Mouse (Mus musculus): ENCODE results near the gene Apoc2. TPM values are rescaled to one million over a fixed set of nuclear protein-coding genes. Genes with fewer than 3 reads are reported as not detected.

Gene Apoc2
- polyA plus RNA-seq, 1 experiment from 2014 or later, result 8.7 TPM

- no peak overlapping the region for H3K27ac ChIP-seq (replicated peaks)
- 28% methylated on average over 10 of the region's 10 CpGs for WGBS
- peaks cover under 1% of the 10 kb centered on the region; the same call in 1 of the 2 replicates for H3K4me1 ChIP-seq (replicated peaks; ENCODE audit: control insufficient read depth, insufficient read depth)
- no peak overlapping the region for H3K4me3 ChIP-seq (ENCODE audit: low read depth, low read length)
- H3K27me3 ChIP-seq (ENCODE audit: control insufficient read depth, insufficient read depth, low read length), result no peaks in the 10 kb centered on the region
- H3K9ac ChIP-seq (ENCODE audit: low read length), result no peak overlapping the region
- H3K4me2 ChIP-seq (replicated peaks; ENCODE audit: low read depth), result no peak overlapping the region
- peak; percentile 50 for DNase-seq (ENCODE audit: low spot score)
- H3K9me3 ChIP-seq (ENCODE audit: control insufficient read depth, low read length), result no peaks in the 10 kb centered on the region
- peak; percentile 27; the same call in 1 of the 2 replicates for ATAC-seq (ENCODE audit: low FRiP score, low TSS enrichment)
- no peaks in the 10 kb centered on the region for H3K36me3 ChIP-seq (ENCODE audit: control insufficient read depth, insufficient read depth, low read length)
- TF ChIP-seq CTCF (IDR thresholded peaks at IDR 0.05; ENCODE audit: low read depth) (no peak), EP300 (optimal IDR thresholded peaks at IDR 0.05) (no peak)
Observed at GRCm38 (mm10) chr7:19693421-19693820, 15.7 kb upstream of the Apoc2 start.

- Histone ChIP-seq H3K27ac (replicated peaks) (peak within 1 kb of the TSS; percentile 45; the same call in 1 of the 2 replicates), H3K9me3 (ENCODE audit: control insufficient read depth, low read length) (no peaks in the 10 kb centered on the region), H3K4me2 (replicated peaks; ENCODE audit: low read depth) (peak within 1 kb of the TSS; percentile 11; the same call in 1 of the 2 replicates), H3K4me1 (replicated peaks; ENCODE audit: control insufficient read depth, insufficient read depth) (no peaks in the 10 kb centered on the region; the same call in 1 of the 2 replicates), H3K27me3 (ENCODE audit: control insufficient read depth, insufficient read depth, low read length) (no peaks in the 10 kb centered on the region), H3K36me3 (ENCODE audit: control insufficient read depth, insufficient read depth, low read length) (no peaks in the 10 kb centered on the region), H3K4me3 (ENCODE audit: low read depth, low read length) (no peak within 1 kb of the TSS), H3K9ac (ENCODE audit: low read length) (no peak within 1 kb of the TSS)
- 55% methylated on average over 27 of the region's 28 CpGs for WGBS
- TF ChIP-seq CTCF (IDR thresholded peaks at IDR 0.05; ENCODE audit: low read depth) (no peak), EP300 (optimal IDR thresholded peaks at IDR 0.05) (no peak)
- ATAC-seq (ENCODE audit: low FRiP score, low TSS enrichment) (no peak), DNase-seq (ENCODE audit: low spot score) (no peak)
Observed at GRCm38 (mm10) chr7:19691873-19692865, 14.4 kb upstream of the Apoc2 start, which contains the start of gene Apoc1. Apoc1 (minus strand) TSS chr7:19692660.

- WGBS, result 68% methylated on average over 6 of the region's 6 CpGs
- Histone ChIP-seq H3K27me3 (ENCODE audit: control insufficient read depth, insufficient read depth, low read length) (no peaks in the 10 kb centered on the region), H3K36me3 (ENCODE audit: control insufficient read depth, insufficient read depth, low read length) (no peaks in the 10 kb centered on the region), H3K9ac (ENCODE audit: low read length) (no peak overlapping the region), H3K27ac (replicated peaks) (peak overlapping the region; percentile 45; the same call in 1 of the 2 replicates), H3K4me2 (replicated peaks; ENCODE audit: low read depth) (no peak overlapping the region; the same call in 1 of the 2 replicates), H3K9me3 (ENCODE audit: control insufficient read depth, low read length) (no peaks in the 10 kb centered on the region), H3K4me1 (replicated peaks; ENCODE audit: control insufficient read depth, insufficient read depth) (no peaks in the 10 kb centered on the region; the same call in 1 of the 2 replicates), H3K4me3 (ENCODE audit: low read depth, low read length) (no peak overlapping the region)
- TF ChIP-seq EP300 (optimal IDR thresholded peaks at IDR 0.05), result no peak
- TF ChIP-seq CTCF (IDR thresholded peaks at IDR 0.05; ENCODE audit: low read depth), result no peak
- no peak for DNase-seq (ENCODE audit: low spot score)
- ATAC-seq (ENCODE audit: low FRiP score, low TSS enrichment), result no peak
Observed at GRCm38 (mm10) chr7:19691434-19691833, 13.7 kb upstream of the Apoc2 start.

- Histone ChIP-seq H3K9ac (ENCODE audit: low read length) (no peak overlapping the region), H3K4me3 (ENCODE audit: low read depth, low read length) (no peak overlapping the region), H3K4me1 (replicated peaks; ENCODE audit: control insufficient read depth, insufficient read depth) (no peaks in the 10 kb centered on the region; the same call in 1 of the 2 replicates), H3K4me2 (replicated peaks; ENCODE audit: low read depth) (no peak overlapping the region), H3K9me3 (ENCODE audit: control insufficient read depth, low read length) (no peaks in the 10 kb centered on the region), H3K36me3 (ENCODE audit: control insufficient read depth, insufficient read depth, low read length) (no peaks in the 10 kb centered on the region), H3K27ac (replicated peaks) (no peak overlapping the region), H3K27me3 (ENCODE audit: control insufficient read depth, insufficient read depth, low read length) (no peaks in the 10 kb centered on the region)
- DNase-seq (ENCODE audit: low spot score), result no peak
- no peak for TF ChIP-seq CTCF (IDR thresholded peaks at IDR 0.05; ENCODE audit: low read depth)
- no peak for TF ChIP-seq EP300 (optimal IDR thresholded peaks at IDR 0.05)
- no peak for ATAC-seq (ENCODE audit: low FRiP score, low TSS enrichment)
- WGBS, result 84% methylated on average over 4 of the region's 4 CpGs
Observed at GRCm38 (mm10) chr7:19690845-19691244, 13.1 kb upstream of the Apoc2 start.

- H3K4me1 ChIP-seq (replicated peaks; ENCODE audit: control insufficient read depth, insufficient read depth), result no peaks in the 10 kb centered on the region; the same call in 1 of the 2 replicates
- no peak overlapping the region for H3K4me2 ChIP-seq (replicated peaks; ENCODE audit: low read depth)
- TF ChIP-seq CTCF (IDR thresholded peaks at IDR 0.05; ENCODE audit: low read depth), result no peak
- TF ChIP-seq EP300 (optimal IDR thresholded peaks at IDR 0.05), result no peak
- no peak overlapping the region for H3K9ac ChIP-seq (ENCODE audit: low read length)
- no peak overlapping the region for H3K27ac ChIP-seq (replicated peaks)
- no peak overlapping the region for H3K4me3 ChIP-seq (ENCODE audit: low read depth, low read length)
- H3K36me3 ChIP-seq (ENCODE audit: control insufficient read depth, insufficient read depth, low read length), result no peaks in the 10 kb centered on the region
- no peaks in the 10 kb centered on the region for H3K9me3 ChIP-seq (ENCODE audit: control insufficient read depth, low read length)
- no peak for ATAC-seq (ENCODE audit: low FRiP score, low TSS enrichment)
- no peaks in the 10 kb centered on the region for H3K27me3 ChIP-seq (ENCODE audit: control insufficient read depth, insufficient read depth, low read length)
- no peak for DNase-seq (ENCODE audit: low spot score)
- WGBS, result 85% methylated on average over 2 of the region's 2 CpGs
Observed at GRCm38 (mm10) chr7:19688611-19689010, 10.9 kb upstream of the Apoc2 start.

Measured in stomach, postnatal 0 days (tissue).